Mouse (Mus musculus): ENCODE data around the gene Thap4.
A peak's percentile ranks its signal among the peaks of the same experiment; 100 is the strongest.

Gene Thap4

GRCm38 (mm10) chr1:93746179-93746578, 8.5 kb downstream of the Thap4 start:
- no peak for DNase-seq (ENCODE audit: low read depth, low spot score)

GRCm38 (mm10) chr1:93742910-93743309, 11.8 kb downstream of the Thap4 start:
- no peak for DNase-seq (ENCODE audit: low read depth, low spot score)

DNA sequence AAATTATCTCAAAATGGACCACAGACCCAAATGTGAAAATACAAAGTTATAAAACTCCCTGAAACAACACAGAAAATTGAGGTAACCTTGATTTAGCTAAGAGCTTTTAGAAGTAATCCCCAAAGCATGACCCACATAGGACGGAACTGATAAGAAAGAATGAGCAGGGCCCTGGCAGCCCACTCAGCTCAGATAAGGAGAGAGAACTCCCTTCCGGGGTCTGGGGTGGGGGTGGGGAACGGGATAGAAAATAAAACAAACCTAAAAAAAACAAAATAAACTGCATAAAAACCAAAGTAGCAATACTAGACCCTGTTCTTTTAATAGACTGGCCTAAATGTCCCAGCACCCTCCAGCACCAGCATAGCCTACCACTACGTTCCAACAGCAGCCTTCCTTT, 12.7 kb downstream of the Thap4 start:
- DNase-seq (ENCODE audit: low read depth, low spot score): no peak

GRCm38 (mm10) chr1:93740671-93741070, 14.0 kb downstream of the Thap4 start:
- no peak for DNase-seq (ENCODE audit: low read depth, low spot score)

GRCm38 (mm10) chr1:93737711-93738110, 17.0 kb downstream of the Thap4 start:
- DNase-seq (ENCODE audit: low read depth, low spot score): no peak

DNA sequence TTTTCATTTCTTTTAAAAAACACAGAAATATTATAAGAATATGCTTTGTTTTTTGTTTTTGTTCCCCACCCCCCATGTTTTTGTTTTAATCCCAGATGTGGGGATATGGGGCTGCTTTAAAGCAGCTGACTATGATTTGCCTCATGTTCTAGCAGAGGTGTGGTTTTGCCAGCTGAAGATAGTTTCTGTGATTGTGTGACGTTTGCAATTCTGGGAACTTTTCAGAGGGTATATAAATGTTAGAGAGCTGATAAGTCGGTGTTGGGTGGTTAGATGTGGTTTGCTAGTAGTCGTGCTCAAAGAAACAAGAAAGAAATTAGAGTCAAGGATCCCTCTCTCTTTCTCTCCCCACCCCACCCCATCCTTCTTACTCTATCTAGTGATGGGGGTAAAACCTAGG, 18.8 kb downstream of the Thap4 start:
- no peak for DNase-seq (ENCODE audit: low read depth, low spot score)

GRCm38 (mm10) chr1:93731880-93732281, 22.8 kb downstream of the Thap4 start:
- DNase-seq (ENCODE audit: low read depth, low spot score): peak; percentile 35

DNA sequence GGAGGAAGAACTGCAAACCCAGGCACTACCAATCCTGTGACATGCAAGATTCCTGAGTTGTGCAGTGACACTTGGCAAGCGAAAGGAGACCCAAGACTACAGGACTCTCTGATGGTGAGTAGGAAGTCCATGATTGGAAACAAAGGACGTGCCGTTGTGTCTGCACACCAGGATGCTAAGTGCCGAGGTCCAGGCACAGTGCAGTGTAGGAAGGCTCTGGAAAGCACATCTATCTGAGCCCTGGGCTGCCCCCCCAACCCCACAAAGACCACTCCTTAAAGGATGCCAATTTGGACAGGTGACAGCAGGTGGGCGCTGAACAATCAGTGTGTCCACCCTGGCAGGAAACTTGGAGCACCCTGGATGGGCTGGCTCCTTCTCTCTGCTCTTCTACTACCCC, 23.6 kb downstream of the Thap4 start:
- no peak for DNase-seq (ENCODE audit: low read depth, low spot score)

GRCm38 (mm10) chr1:93726974-93727373, 27.7 kb downstream of the Thap4 start:
- DNase-seq (ENCODE audit: low read depth, low spot score): no peak

DNA sequence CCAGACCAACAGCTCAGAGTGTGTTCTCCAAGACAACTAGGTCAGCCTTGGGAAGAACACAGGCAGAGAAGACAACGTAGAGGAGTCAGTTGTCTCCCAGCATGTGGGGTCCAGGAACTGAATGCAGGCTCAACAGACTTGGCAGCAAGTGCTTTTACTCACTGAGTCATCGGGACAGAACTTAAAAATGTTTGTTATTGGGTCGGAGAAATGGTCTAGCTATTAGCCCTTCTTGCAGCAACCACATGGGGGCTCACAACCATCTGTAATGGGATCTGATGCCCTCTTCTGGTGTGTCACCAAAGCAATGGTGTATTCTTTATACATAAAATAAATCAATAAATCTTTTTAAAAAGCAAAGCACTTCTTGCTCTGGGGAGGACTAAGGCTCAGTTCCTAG, 28.5 kb downstream of the Thap4 start:
- no peak for DNase-seq (ENCODE audit: low read depth, low spot score)

- no peak for DNase-seq (ENCODE audit: low read depth, low spot score)
These were observed 29.0 kb downstream of the Thap4 start for GRCm38 (mm10) chr1:93725665-93726064.

DNA sequence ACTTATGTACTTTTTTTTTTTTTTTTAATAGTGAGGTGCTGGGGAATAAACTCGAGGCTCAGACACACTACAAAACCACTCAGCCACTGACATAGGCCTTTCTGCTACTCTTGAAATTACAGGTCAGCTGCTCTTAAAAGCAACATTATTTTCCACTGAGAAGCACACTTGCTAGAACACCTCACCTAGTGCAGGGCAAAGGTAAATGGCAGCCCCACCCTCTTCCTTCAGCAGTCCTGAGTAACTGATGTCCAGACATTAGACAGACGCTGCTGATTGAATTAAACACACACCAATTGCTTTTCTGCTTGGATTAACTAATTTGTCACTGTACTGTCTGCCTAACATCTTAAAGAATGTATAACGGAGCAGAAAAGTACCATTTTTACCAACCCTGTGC, 30.0 kb downstream of the Thap4 start:
- no peak for DNase-seq (ENCODE audit: low read depth, low spot score)

GRCm38 (mm10) chr1:93721557-93721956, 33.1 kb downstream of the Thap4 start:
- DNase-seq (ENCODE audit: low read depth, low spot score): no peak

GRCm38 (mm10) chr1:93716166-93716565, 38.5 kb downstream of the Thap4 start:
- DNase-seq (ENCODE audit: low read depth, low spot score): no peak

DNA sequence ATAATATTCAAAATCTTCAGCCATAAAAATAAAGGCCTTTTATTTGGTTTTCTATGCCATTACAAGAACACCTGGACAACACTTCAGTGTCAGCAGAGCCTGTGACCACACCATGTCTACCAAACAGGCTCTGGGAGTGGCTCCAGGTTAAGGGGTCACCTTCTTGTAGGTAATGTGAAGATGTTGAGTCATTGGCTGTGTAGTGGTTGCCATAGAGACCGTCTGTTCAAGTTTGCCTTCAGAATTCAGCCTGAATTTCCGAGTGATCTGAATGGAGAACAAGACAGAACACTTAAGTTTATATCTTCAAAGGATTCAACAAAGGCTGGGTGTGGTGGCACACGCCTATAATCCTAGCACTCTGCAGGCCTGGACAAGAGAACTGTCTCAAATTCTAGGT, 49.3 kb downstream of the Thap4 start:
- no peak for DNase-seq (ENCODE audit: low read depth, low spot score)

GRCm38 (mm10) chr1:93704341-93704740, 50.3 kb downstream of the Thap4 start:
- no peak for DNase-seq (ENCODE audit: low read depth, low spot score)

- no peak for DNase-seq (ENCODE audit: low read depth, low spot score)
These were observed 51.1 kb downstream of the Thap4 start for GRCm38 (mm10) chr1:93703472-93704048.

- no peak for DNase-seq (ENCODE audit: low read depth, low spot score)
These were observed 52.6 kb downstream of the Thap4 start for GRCm38 (mm10) chr1:93702106-93702505.

DNA sequence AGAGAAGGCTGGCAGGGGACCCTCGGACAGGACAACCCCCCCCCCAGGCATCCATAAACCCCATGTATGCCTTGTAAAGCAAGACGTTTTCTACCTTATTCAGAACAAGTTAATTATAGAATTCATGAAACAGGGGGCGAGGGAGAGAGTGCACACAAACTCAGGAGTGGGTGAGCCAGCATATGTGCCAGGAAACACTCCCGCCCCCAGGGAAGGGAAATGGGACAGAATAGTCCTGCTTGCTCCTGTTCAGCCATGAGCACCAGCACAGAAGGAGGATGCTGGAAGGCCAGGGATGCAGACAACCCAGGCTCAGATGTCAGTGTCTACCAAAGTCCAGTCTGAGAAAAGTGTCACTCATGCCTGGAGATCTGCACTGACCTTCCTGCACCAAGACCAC, 55.5 kb downstream of the Thap4 start:
- DNase-seq (ENCODE audit: low read depth, low spot score): peak; percentile 74

DNA sequence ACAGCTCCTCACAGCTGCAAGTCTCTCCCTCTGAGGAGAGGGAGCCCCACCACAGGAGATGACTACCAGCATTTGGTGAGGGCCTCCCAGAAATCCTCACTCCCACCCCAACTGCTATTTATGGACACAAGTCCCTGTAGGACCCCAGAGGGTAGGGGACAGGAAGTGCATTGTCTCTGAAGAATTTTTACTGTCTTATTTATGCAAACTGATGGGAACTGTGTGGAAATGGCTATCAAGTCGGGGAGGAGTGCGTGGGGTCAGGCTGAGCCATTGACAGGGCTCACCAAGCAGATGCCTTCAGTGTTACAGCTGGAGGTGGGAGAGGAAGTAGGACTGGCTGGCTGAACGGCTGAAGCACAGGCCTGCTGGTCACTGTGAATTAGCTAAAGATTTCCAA, 57.3 kb downstream of the Thap4 start:
- no peak for DNase-seq (ENCODE audit: low read depth, low spot score)

DNA sequence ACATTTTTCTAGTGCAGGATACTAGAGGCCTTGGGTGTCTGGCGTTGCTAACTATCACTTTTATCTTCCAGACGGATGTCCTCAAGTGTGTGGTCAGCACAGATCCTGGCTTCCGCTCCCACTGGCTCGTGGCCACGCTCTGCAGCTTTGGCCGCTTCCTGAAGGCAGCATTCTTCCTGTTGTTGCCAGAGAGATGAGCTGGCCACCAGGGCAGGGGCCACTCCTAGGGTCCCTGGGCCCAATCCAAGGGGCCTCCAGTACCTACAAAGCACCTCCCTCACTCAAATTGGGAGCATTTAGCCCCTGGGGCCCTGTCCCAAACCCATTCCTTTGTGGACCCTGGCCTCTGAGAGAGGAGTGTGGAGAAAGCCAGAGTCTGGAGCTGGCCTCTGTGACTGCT, 59.7 kb downstream of the Thap4 start:
- no peak for DNase-seq (ENCODE audit: low read depth, low spot score)

DNA sequence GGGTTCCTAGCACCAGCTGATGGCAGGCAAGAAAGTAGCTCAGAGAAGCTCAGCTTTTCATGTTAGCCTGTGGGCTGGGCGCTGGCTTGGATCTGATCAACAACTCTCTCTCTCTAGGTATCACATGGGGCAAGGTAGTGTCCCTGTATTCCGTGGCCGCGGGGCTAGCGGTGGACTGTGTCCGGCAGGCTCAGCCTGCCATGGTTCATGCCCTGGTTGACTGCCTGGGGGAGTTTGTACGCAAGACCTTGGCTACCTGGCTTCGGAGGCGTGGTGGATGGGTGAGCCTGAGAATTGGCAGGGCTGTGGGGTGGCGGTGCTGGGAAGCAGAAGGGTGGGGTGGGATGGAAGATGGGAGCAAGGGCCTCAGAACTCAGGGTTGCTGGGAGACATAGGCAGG, 60.7 kb downstream of the Thap4 start:
- no peak for DNase-seq (ENCODE audit: low read depth, low spot score)

DNA sequence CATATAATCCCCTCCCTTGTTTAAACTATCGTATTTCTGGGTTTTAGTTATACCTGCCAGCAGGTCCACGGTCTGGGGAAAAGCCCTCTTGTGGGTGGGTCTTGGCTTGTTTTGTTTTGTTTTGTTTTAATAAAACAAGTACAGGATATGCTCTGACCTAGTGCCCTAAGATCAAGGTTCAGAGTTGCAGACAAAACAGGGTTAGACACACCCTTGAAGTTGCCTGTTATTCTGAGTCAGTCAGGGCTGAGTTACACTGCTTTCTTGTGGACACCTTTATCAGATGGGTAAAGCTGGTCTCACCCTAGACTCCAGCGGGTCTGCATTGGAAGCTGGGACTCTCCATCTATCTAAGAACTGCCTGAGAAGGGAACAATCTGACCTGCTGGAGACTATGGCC, 61.2 kb downstream of the Thap4 start:
- DNase-seq (ENCODE audit: low read depth, low spot score): no peak

DNA sequence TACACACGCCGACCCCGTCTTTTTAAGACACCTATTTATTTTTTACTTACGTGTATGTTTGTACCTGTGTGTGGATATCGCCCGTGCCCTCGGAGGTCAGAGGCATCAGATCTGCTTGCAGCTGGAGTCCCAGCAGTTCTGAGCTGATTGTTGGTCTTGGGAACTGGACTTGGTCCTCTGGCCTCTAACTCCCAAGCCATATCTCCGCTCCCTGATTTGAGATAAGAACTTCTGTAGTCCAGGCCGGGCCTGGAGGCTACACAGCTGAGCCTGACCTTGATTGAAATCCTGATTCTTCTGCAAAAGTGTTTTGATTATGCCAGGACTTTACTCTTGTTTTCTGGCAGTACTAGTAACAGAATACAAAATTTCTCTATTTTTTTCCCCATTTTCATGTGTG, 61.9 kb downstream of the Thap4 start:
- no peak for DNase-seq (ENCODE audit: low read depth, low spot score)
